10 mouse cellular contexts compared by ENCODE assay signal in the genomic region with DNA sequence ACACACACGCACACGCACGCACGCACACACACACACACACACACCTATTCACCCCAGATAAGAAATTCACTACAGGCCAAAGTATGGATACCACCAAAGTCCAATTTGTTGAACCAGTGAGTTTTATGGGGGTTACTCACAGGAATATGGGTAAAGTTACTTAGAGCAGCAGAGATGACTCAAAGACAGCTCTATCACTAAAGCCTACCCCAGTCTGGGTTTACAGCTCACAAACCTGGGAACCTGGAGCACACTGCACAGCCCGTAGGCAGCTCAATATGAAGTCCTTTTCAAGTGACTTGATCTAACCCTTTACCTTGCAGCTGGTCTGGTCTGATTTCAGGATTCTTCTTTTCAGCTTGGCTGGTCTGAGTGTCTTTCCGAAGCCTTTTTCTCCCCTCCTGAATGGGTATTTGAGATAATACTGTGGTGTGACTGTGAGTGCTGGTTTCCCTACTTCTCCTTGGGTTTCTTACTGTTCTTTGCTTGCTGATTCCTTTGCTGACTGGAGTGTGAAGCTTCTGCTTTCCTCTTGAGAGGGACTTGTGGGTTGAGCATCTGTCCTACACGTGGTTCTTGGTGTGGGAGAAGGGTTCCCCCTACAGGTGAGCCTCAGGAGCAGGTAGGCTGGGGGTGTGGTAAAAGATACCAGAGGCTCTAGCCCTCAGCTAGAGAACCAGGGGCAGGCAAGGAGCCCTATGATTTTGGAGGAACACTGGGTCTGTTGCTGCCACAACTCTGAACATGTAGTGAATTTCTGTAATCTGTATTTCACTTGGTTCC. TPM values are rescaled to one million over a fixed set of nuclear protein-coding genes. Genes with fewer than 3 reads are reported as not detected.
DNase-seq lines count a peak whose midpoint lies in the region; ATAC-seq and TF ChIP-seq lines count a peak whose summit lies in the region.
"Had no signal": no experiment of that assay in that cellular context is flagged by ENCODE, and none has a peak within 500 bp of the region (broad histone marks: within the 10 kb centered on the region; RNA-seq: fewer than 3 reads in every experiment).

No protein-coding gene starts in this region.

- H3K27me3 ChIP-seq in kidney, adult 2 months (replicated peaks; ENCODE audit: control insufficient read depth, insufficient read depth, low read length), result no peaks in the 10 kb centered on the region
- H3K27me3 ChIP-seq in kidney, embryonic 14.5 days (ENCODE audit: control insufficient read depth, insufficient read depth, low read length), result no peaks in the 10 kb centered on the region
- H3K27me3 ChIP-seq: embryonic facial prominence, embryonic 13.5 days had no signal

- no peak overlapping the region for H3K4me3 ChIP-seq in kidney, adult 2 months (ENCODE audit: insufficient read depth, low read depth, low read length)
- H3K4me3 ChIP-seq in kidney, embryonic 14.5 days (ENCODE audit: low read length), result no peak overlapping the region
- H3K4me3 ChIP-seq: embryonic facial prominence, embryonic 13.5 days had no signal

- peak; percentile 42 for DNase-seq in kidney, adult 2 months
- DNase-seq in T-cell, adult 2 months (ENCODE audit: low spot score), result peak; percentile 77
- DNase-seq in lung, postnatal 4 days, result peak; percentile 24 to 46
- peak; percentile 64 for DNase-seq in thymus, postnatal 4 days
- DNase-seq in right cerebral cortex, postnatal 36 days (ENCODE audit: low spot score in 2 of 2), result no peak
- no peak for DNase-seq in frontal cortex, postnatal 10 days (ENCODE audit: low spot score in 2 of 2)

- no peak overlapping the region for H3K4me2 ChIP-seq in kidney, embryonic 14.5 days (replicated peaks; ENCODE audit: low read depth, low read length)
- H3K4me2 ChIP-seq: embryonic facial prominence, embryonic 13.5 days had no signal

- no peak overlapping the region for H3K27ac ChIP-seq in kidney, adult 2 months (ENCODE audit: insufficient read depth, low read depth, low read length)
- H3K27ac ChIP-seq in kidney, embryonic 14.5 days (ENCODE audit: low read depth, low read length), result no peak overlapping the region
- H3K27ac ChIP-seq: embryonic facial prominence, embryonic 13.5 days; macrophage had no signal

- H3K36me3 ChIP-seq in kidney, adult 2 months (ENCODE audit: control insufficient read depth, insufficient read depth, low read length), result no peaks in the 10 kb centered on the region
- H3K36me3 ChIP-seq in kidney, embryonic 14.5 days (ENCODE audit: control insufficient read depth, insufficient read depth, low read length), result peaks cover 24% of the 10 kb centered on the region

- H3K9ac ChIP-seq in kidney, embryonic 14.5 days (ENCODE audit: low read depth, low read length), result no peak overlapping the region
- H3K9ac ChIP-seq: embryonic facial prominence, embryonic 13.5 days had no signal

- no peak for ATAC-seq in kidney, embryonic 14.5 days (ENCODE audit: low FRiP score, low TSS enrichment)
- ATAC-seq in hematopoietic stem cell, adult 5-6 weeks (replicated peaks in 1 of 2; ENCODE audit: insufficient read depth in 1 of 2, low FRiP score in 2 of 2, low TSS enrichment in 1 of 2, low read depth in 1 of 2, poor library complexity in 2 of 2, severe bottlenecking in 2 of 2), result peak; percentile 79 to 84

- 72% methylated on average over 7 of the region's 7 CpGs for WGBS in kidney, adult 2 months
- 76% methylated on average over 7 of the region's 7 CpGs for WGBS in kidney, embryonic 14.5 days

- no peak for TF ChIP-seq POLR2A in kidney, adult 2 months (IDR thresholded peaks at IDR 0.05; ENCODE audit: low read depth, low read length)

- peaks cover 8% of the 10 kb centered on the region; the same call in 1 of the 2 replicates for H3K4me1 ChIP-seq in kidney, adult 2 months (ENCODE audit: control insufficient read depth, insufficient read depth, low read length)
- H3K4me1 ChIP-seq in kidney, embryonic 14.5 days (ENCODE audit: control insufficient read depth, insufficient read depth, low read length), result no peaks in the 10 kb centered on the region

- peak; percentile 77 for TF ChIP-seq CTCF in kidney, adult 2 months (conservative IDR thresholded peaks at IDR 0.05; ENCODE audit: insufficient read depth, insufficient read length, low read depth, low read length)

- no peaks in the 10 kb centered on the region for H3K9me3 ChIP-seq in kidney, embryonic 14.5 days (ENCODE audit: control insufficient read depth, low read length)
- H3K9me3 ChIP-seq: embryonic facial prominence, embryonic 13.5 days had no signal

RNA-seq across cellular contexts. Expression of a gene that starts 12.3 kb away (rescaled TPM):
- 18.4 and 19.0 TPM in 2 replicates for polyA plus RNA-seq in kidney, adult 2 months (2012; rRNA removed)
- 12.3 and 25.4 TPM in 2 replicates for polyA plus RNA-seq in kidney, embryonic 14.5 days (2014; fragmentation: Nextera tagmentation; extraction: Ambion mirVana)
- 50.3 and 81.1 TPM in 2 replicates for total RNA-seq in hematopoietic stem cell, adult 5-6 weeks (2017)

Comparison
In these comparisons a context has a peak if more than half of its experiments do, and no peak if none do; other contexts are left out.
1. DNase-seq: peak in kidney, adult 2 months (single experiment), T-cell, adult 2 months (single experiment), lung, postnatal 4 days (2 of 2) and thymus, postnatal 4 days (single experiment); none in right cerebral cortex, postnatal 36 days (0 of 2) and frontal cortex, postnatal 10 days (0 of 2).